Mouse (Mus musculus) erythroblast, embryonic 14.5 days (primary cell): Measurements from ENCODE around the gene Slc17a1. TPM values are rescaled to one million over a fixed set of nuclear protein-coding genes. Genes with fewer than 3 reads are reported as not detected.

Experiments
- H3K27me3 ChIP-seq: 2 replicates; pipeline ENCODE4 v1.6.1; 2012; ENCODE audit warnings: inconsistent platforms; ENCODE audit not compliant: control insufficient read depth
- H3K36me3 ChIP-seq: 2 replicates; pipeline ENCODE4 v1.6.1; 2012; ENCODE audit warnings: mild to moderate bottlenecking, inconsistent platforms; ENCODE audit not compliant: control insufficient read depth
- H3K4me1 ChIP-seq: 2 replicates; pipeline ENCODE4 v1.6.1; 2012; ENCODE audit warnings: inconsistent platforms; ENCODE audit not compliant: control insufficient read depth
- H3K4me3 ChIP-seq: replicated peaks from 2 replicates; pipeline ENCODE3; 2012; ENCODE audit warnings: moderate library complexity, mild to moderate bottlenecking, inconsistent platforms
- H3K9me3 ChIP-seq: 2 replicates; pipeline ENCODE4 v1.6.1; 2012; ENCODE audit warnings: low read length, inconsistent platforms, mixed read lengths; ENCODE audit not compliant: control insufficient read depth
- GATA1 ChIP-seq: IDR thresholded peaks from 2 replicates; pipeline ENCODE4 v1.6.1; 2012; ENCODE audit warnings: low read length, inconsistent platforms, mixed read lengths
- TAL1 ChIP-seq: IDR thresholded peaks from 3 replicates; pipeline ENCODE4 v1.6.1; 2012; ENCODE audit warnings: low read length, inconsistent platforms, mixed read lengths
- polyA plus RNA-seq: library from polyadenylated mRNA; stranded (reverse); fragments of >175 nt; gene quantifications from 2 replicates; pipeline ENCODE4 v1.2.3, GENCODE M21; 2012

Gene Slc17a1
- polyA plus RNA-seq, 1 experiment: not detected

DNA sequence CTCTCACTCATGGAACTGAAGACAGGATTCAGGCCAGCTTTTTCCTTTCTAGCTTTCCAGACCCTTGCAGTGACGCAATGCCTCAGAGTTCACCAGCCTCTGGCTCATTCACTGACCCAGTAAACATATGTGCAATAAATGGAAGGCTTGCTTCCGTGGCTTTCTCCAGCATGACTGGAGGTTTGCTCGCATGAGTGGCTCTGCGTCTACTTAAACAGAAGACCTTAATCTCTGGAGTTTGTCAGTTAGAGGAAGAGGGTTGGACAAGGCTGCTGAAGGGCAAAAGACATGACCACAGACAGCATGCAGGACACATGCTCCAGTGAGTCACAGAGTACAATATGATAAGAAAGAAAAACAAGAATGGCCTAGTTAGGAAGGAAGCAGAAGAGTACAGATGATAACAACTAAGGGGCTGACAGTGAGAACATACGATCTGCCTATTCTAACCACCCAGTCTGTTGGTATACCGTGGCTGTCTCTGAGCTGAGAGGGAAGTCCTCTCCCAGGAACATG lies 46.3 kb downstream of the Slc17a1 start:
- H3K36me3 ChIP-seq: no peaks in the 10 kb centered on the region
- H3K27me3 ChIP-seq: no peaks in the 10 kb centered on the region
- H3K9me3 ChIP-seq: no peaks in the 10 kb centered on the region
- no peak overlapping the region for H3K4me3 ChIP-seq
- H3K4me1 ChIP-seq: peaks cover 11% of the 10 kb centered on the region
- no peak for TF ChIP-seq TAL1
- TF ChIP-seq GATA1: no peak

DNA sequence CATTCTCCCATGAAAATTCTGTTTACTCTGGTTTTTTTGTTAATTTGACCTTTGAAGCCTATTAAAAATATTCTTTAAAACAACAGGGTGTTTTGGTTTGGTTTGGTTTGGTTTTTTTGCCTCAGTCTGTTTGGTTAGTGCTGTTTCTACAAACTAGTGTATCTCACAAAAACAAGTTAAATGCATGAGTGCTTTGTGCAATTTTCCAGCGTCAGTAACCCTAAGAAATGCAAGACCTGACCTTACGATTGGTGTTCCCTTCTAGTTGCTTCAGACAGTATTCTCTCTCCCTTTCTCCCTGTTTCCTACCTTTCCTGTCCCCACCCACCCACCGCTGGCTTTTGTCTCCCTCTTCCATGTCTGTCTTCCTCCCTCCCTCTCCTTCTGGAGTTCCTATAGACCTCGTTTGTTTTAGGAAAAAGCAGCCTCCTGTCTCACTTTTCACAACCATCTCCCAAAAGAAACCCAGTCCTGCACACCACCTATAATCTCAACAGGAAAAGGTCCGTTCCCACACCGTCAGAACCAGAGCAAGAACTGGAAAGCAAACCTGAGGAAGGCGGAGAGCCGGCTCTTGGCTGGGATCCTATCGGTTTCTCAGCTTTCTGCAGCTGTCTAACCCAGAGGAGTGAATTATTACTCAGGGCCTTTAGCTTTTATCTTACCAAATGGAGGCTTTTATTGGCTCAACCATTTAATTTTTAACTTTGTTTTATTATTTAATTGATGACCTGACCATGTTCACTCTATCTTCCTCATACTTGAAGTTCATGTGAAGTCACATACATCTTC lies 47.0 kb downstream of the Slc17a1 start, which contains the start of gene Slc17a4:
Slc17a4 (minus strand) TSS at position 634 of the 792 bp plus-strand sequence.
- H3K4me1 ChIP-seq: peaks cover 10% of the 10 kb centered on the region
- no peaks in the 10 kb centered on the region for H3K27me3 ChIP-seq
- no peak within 1 kb of the TSS for H3K4me3 ChIP-seq
- H3K9me3 ChIP-seq: no peaks in the 10 kb centered on the region
- no peak for TF ChIP-seq GATA1
- TF ChIP-seq TAL1: no peak
- no peaks in the 10 kb centered on the region for H3K36me3 ChIP-seq

DNA sequence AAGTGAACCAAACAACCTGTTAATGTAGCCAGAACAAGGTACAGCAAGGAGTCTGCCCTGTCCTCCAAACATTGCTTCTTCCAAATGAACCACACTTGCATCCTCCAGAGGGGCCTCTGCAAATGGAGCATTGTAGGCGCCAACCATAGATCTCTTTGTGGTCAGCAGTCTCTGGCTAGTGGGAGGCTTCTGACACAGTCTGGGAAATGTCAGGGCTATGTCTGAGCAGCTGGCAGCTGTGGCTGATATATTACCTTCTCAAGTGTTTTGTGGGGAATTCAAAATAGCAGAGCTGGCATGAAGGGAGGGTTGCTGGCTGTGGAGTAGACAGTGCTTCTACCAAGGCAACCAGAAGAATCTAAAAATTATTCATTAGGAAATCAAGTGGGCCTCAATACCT lies 48.6 kb downstream of the Slc17a1 start:
- H3K4me1 ChIP-seq: peaks cover 8% of the 10 kb centered on the region; the same call in 1 of the 2 replicates
- H3K4me3 ChIP-seq: no peak overlapping the region
- TF ChIP-seq GATA1 (no peak), TAL1 (no peak)
- no peaks in the 10 kb centered on the region for H3K9me3 ChIP-seq
- H3K36me3 ChIP-seq: no peaks in the 10 kb centered on the region
- no peaks in the 10 kb centered on the region for H3K27me3 ChIP-seq

DNA sequence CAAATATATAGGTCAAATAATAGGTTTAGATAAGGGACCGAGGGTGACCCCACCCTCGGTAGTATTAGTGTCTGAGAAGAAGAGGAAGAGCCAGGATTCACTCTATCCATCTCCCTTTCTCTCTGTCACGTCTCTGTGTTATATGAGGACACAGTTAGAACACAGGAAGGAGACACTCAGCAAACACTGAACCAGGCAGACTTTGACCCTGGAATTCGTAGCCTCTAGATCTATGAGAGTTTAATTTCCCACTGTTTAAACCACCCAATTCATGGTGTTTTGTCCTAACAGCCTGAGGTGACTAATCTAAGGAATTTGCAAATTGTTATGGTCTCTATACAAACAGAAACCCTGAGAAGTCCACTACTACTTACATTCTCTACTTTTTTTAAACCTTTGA lies 50.1 kb downstream of the Slc17a1 start:
- H3K27me3 ChIP-seq: no peaks in the 10 kb centered on the region
- H3K36me3 ChIP-seq: no peaks in the 10 kb centered on the region
- TF ChIP-seq TAL1 (no peak), GATA1 (no peak)
- H3K9me3 ChIP-seq: no peaks in the 10 kb centered on the region
- peaks cover 8% of the 10 kb centered on the region; the same call in 1 of the 2 replicates for H3K4me1 ChIP-seq
- no peak overlapping the region for H3K4me3 ChIP-seq

DNA sequence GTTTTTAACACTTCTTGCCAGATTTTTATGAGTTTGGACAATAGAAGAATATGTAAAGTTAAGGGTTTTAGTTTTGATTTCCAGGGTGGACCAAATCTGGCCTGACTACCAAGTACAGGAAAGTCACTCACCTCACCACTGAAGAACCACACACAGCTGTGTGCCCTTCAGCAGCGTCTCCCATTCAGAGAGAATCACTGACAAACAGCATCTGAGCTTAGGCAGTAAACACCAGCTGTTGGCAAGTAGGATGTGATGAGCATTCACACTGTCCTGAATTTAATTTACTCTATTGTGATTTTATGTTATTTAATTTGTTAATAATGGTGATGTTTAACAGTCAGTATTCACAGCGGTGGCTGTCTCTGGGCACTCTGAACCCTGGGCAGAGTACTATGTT lies 58.2 kb downstream of the Slc17a1 start:
- Histone ChIP-seq H3K27me3 (no peaks in the 10 kb centered on the region), H3K4me3 (no peak overlapping the region), H3K9me3 (no peaks in the 10 kb centered on the region), H3K4me1 (no peaks in the 10 kb centered on the region), H3K36me3 (no peaks in the 10 kb centered on the region)
- TF ChIP-seq TAL1 (no peak), GATA1 (no peak)

DNA sequence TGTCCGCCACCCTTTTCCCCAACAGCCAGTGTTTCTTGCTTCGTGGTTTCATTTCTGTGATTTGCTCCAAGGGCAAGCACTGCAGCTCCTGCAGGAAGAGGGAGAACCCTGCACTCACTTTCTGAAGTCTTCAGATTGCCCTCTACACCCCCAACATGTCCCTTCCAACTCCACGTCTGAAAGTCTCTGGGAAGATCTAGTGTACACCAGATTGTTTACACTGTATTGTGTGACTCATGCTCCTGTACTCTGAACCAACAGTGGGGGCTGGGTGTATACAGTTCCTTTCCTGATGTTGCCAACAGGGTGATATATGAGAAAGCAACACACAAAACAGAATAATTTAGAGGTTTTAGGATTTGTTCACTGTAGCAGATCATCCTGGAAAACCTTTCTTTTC lies 61.1 kb downstream of the Slc17a1 start:
- Histone ChIP-seq H3K4me3 (no peak overlapping the region), H3K36me3 (no peaks in the 10 kb centered on the region), H3K27me3 (no peaks in the 10 kb centered on the region), H3K9me3 (no peaks in the 10 kb centered on the region), H3K4me1 (no peaks in the 10 kb centered on the region)
- no peak for TF ChIP-seq GATA1
- no peak for TF ChIP-seq TAL1

DNA sequence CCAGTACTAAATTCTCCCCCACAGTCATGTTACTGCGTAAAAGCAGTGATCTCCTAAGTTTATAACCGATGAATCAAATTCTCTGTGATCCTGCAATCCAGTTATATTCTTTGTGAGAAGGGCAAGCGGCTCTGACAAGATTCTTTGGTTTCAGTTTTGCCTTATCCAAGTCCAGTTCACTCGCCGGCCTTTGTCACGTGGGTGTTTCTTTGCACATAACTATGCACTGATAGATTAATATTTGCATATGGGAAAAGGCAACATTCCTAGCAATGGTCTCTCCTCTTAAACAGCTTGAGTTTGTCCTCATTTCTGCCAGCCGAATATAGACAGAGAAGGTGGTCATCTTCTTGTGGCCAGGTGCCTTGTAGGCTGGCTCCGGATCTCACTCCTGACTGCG lies 62.9 kb downstream of the Slc17a1 start:
- Histone ChIP-seq H3K36me3 (no peaks in the 10 kb centered on the region), H3K9me3 (peaks cover 3% of the 10 kb centered on the region; the same call in 1 of the 2 replicates), H3K27me3 (no peaks in the 10 kb centered on the region), H3K4me3 (no peak overlapping the region), H3K4me1 (no peaks in the 10 kb centered on the region)
- TF ChIP-seq TAL1 (no peak), GATA1 (no peak)

DNA sequence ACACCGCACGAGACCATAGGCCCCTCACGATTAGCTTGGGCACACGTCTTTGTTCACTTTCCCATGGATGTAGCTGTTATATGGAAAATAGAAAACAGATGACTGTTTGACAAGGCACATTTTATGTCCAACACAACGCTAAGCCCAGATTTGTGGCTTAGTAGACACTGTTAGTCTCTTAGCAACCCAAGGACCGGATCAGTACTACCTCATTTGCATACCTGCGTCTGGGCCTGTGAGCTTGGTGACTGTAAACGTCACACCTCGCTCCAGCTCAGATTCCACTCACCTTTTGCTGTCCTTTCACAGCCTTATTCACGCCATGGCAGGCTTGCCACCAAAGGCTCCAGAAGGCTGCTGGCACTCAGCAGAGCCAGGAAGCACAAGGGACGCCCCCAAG lies 63.4 kb downstream of the Slc17a1 start:
- TF ChIP-seq GATA1 (no peak), TAL1 (no peak)
- Histone ChIP-seq H3K27me3 (no peaks in the 10 kb centered on the region), H3K4me1 (no peaks in the 10 kb centered on the region), H3K9me3 (peaks cover 3% of the 10 kb centered on the region; the same call in 1 of the 2 replicates), H3K36me3 (no peaks in the 10 kb centered on the region), H3K4me3 (no peak overlapping the region)

DNA sequence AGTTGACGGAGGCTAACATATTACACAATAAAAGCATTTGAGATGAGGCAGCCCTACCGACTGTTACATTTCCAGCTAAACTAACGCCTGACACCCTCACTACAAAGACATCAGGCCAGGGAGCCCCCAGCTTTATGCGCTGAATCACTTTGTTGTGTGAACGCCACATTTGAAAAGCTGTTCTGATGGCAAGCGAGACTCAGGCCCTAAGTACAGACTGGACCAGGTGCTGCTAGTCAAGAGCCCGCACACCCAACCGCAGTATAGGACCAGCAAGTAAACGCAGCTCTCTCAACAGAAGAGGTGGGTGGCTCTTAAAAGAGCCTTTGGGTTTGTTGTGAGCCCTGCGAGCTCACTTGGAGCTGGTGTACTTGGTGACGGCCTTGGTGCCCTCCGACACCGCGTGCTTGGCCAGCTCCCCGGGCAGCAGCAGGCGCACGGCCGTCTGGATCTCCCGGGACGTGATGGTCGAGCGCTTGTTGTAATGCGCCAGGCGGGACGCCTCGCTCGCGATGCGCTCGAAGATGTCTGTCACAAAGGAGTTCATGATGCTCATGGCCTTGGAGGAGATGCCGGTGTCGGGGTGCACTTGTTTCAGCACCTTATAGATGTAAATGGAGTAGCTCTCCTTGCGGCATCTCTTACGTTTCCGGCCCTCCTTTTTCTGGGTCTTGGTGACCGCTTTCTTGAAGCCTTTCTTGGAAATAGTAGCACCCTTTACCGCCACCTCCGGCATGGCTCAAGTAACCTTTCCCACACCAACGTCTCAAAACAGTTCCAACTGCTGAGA lies 66.1 kb downstream of the Slc17a1 start, which contains the start of gene Hist1h2ba:
Hist1h2ba (minus strand) TSS at position 736 of the 790 bp plus-strand sequence.
- no peaks in the 10 kb centered on the region for H3K4me1 ChIP-seq
- no peak within 1 kb of the TSS for H3K4me3 ChIP-seq
- H3K9me3 ChIP-seq: peaks cover 3% of the 10 kb centered on the region; the same call in 1 of the 2 replicates
- TF ChIP-seq TAL1 (no peak), GATA1 (no peak)
- no peaks in the 10 kb centered on the region for H3K27me3 ChIP-seq
- no peaks in the 10 kb centered on the region for H3K36me3 ChIP-seq
